Mouse (Mus musculus): ENCODE results near the gene Gm10518. TPM values are rescaled to one million over a fixed set of nuclear protein-coding genes. Genes with fewer than 3 reads are reported as not detected.
"Not testable (repeated sequence)": the region's sequence is repeated elsewhere in the genome, so short reads cannot be mapped to it uniquely, and the experiment has no call there.

The Gm10518 gene
- polyA plus RNA-seq, 1 experiment = not detected

- Histone ChIP-seq H3K4me3 (ENCODE audit: control insufficient read depth, insufficient read depth, low read length) (no peak overlapping the region), H3K36me3 (ENCODE audit: control insufficient read depth, insufficient read depth, low read length) (no peaks in the 10 kb centered on the region), H3K27ac (ENCODE audit: control insufficient read depth, insufficient read depth, low read length) (no peak overlapping the region), H3K27me3 (ENCODE audit: control insufficient read depth, insufficient read depth, low read length) (no peaks in the 10 kb centered on the region), H3K4me1 (replicated peaks; ENCODE audit: control insufficient read depth, insufficient read depth, low read length) (0 out of 2 replicates have a peak, but pooled peaks cover 4% of the 10 kb centered on the region)
- no peak for TF ChIP-seq POLR2A (IDR thresholded peaks at IDR 0.05; ENCODE audit: control insufficient read depth, extremely low read depth, insufficient read depth, low read length, poor library complexity)
- TF ChIP-seq CTCF (IDR thresholded peaks at IDR 0.05; ENCODE audit: borderline replicate concordance, control insufficient read depth, extremely low read depth, insufficient read depth, low read length, poor library complexity) = no peak
- DNase-seq = no peak
- 96% methylated on average over 4 of the region's 4 CpGs for WGBS
Measured at GRCm38 (mm10) chr1:179807468-179807867, 4.3 kb downstream of the Gm10518 start.

DNA sequence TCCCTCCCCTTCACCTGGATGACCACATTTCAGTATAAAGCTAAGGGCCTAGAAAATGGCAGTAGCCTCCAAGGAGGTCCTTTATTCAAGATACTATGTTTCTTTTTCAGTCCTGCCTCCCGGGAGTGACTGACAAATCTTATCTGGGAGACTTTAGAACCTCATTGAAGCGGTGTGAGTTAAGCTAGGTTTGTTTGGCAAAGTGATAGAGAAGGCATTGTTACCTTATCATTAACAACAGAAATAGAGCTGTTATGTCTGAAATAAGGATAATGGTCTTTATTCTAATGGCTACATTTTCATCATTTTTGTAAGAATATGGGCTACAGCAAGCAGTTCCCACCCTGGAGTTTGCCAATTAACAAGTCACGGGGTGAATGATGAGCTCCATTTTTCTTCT, 5.1 kb downstream of the Gm10518 start:
- no peaks in the 10 kb centered on the region for H3K27me3 ChIP-seq (ENCODE audit: control insufficient read depth, insufficient read depth, low read length)
- no peak for TF ChIP-seq POLR2A (IDR thresholded peaks at IDR 0.05; ENCODE audit: control insufficient read depth, extremely low read depth, insufficient read depth, low read length, poor library complexity)
- no peak for TF ChIP-seq CTCF (IDR thresholded peaks at IDR 0.05; ENCODE audit: borderline replicate concordance, control insufficient read depth, extremely low read depth, insufficient read depth, low read length, poor library complexity)

DNA sequence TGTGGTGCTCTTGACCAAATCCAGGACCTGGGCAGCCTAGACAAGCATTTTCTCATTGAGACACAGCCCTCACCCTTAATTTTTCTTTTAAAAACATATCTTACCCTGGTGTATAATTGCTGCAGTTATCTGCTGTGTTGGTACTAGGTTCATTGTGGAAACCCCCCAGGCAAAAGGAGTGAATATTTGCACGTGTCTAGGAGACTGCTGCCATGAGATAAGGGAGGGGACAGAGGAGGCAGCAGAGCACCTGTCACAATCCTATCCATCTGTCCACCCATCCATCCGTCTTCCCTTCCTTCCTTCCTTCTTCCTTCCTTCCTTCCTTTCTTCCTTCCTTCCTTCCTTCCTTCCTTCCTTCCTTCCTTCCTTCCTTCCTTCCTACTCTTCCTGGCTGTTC, 10.2 kb downstream of the Gm10518 start:
- no peak overlapping the region for H3K4me3 ChIP-seq (ENCODE audit: control insufficient read depth, insufficient read depth, low read length)
- DNase-seq = no peak
- H3K27ac ChIP-seq (ENCODE audit: control insufficient read depth, insufficient read depth, low read length) = no peak overlapping the region
- TF ChIP-seq CTCF (IDR thresholded peaks at IDR 0.05; ENCODE audit: borderline replicate concordance, control insufficient read depth, extremely low read depth, insufficient read depth, low read length, poor library complexity) (no peak), POLR2A (IDR thresholded peaks at IDR 0.05; ENCODE audit: control insufficient read depth, extremely low read depth, insufficient read depth, low read length, poor library complexity) (no peak)
- H3K27me3 ChIP-seq (ENCODE audit: control insufficient read depth, insufficient read depth, low read length) = no peaks in the 10 kb centered on the region
- no peaks in the 10 kb centered on the region for H3K36me3 ChIP-seq (ENCODE audit: control insufficient read depth, insufficient read depth, low read length)
- no peaks in the 10 kb centered on the region for H3K4me1 ChIP-seq (replicated peaks; ENCODE audit: control insufficient read depth, insufficient read depth, low read length)
- WGBS = 57% methylated on average over 2 of the region's 2 CpGs

More for the DNA sequence above, 5.1 kb downstream of the Gm10518 start:
- H3K36me3 ChIP-seq (ENCODE audit: control insufficient read depth, insufficient read depth, low read length) = no peaks in the 10 kb centered on the region
- DNase-seq = no peak
- H3K4me1 ChIP-seq (replicated peaks; ENCODE audit: control insufficient read depth, insufficient read depth, low read length) = no peaks in the 10 kb centered on the region
- no peak overlapping the region for H3K27ac ChIP-seq (ENCODE audit: control insufficient read depth, insufficient read depth, low read length)
- H3K4me3 ChIP-seq (ENCODE audit: control insufficient read depth, insufficient read depth, low read length) = no peak overlapping the region
- WGBS = 92% methylated on average over 3 of the region's 3 CpGs

GRCm38 (mm10) chr1:179814616-179815015, 11.4 kb downstream of the Gm10518 start:
- no peak for DNase-seq
- no peak overlapping the region for H3K27ac ChIP-seq (ENCODE audit: control insufficient read depth, insufficient read depth, low read length)
- no peaks in the 10 kb centered on the region for H3K36me3 ChIP-seq (ENCODE audit: control insufficient read depth, insufficient read depth, low read length)
- no peaks in the 10 kb centered on the region for H3K4me1 ChIP-seq (replicated peaks; ENCODE audit: control insufficient read depth, insufficient read depth, low read length)
- H3K4me3 ChIP-seq (ENCODE audit: control insufficient read depth, insufficient read depth, low read length) = no peak overlapping the region
- H3K27me3 ChIP-seq (ENCODE audit: control insufficient read depth, insufficient read depth, low read length) = no peaks in the 10 kb centered on the region
- WGBS = 96% methylated on average over 2 of the region's 2 CpGs
- no peak for TF ChIP-seq CTCF (IDR thresholded peaks at IDR 0.05; ENCODE audit: borderline replicate concordance, control insufficient read depth, extremely low read depth, insufficient read depth, low read length, poor library complexity)
- TF ChIP-seq POLR2A (IDR thresholded peaks at IDR 0.05; ENCODE audit: control insufficient read depth, extremely low read depth, insufficient read depth, low read length, poor library complexity) = no peak

DNA sequence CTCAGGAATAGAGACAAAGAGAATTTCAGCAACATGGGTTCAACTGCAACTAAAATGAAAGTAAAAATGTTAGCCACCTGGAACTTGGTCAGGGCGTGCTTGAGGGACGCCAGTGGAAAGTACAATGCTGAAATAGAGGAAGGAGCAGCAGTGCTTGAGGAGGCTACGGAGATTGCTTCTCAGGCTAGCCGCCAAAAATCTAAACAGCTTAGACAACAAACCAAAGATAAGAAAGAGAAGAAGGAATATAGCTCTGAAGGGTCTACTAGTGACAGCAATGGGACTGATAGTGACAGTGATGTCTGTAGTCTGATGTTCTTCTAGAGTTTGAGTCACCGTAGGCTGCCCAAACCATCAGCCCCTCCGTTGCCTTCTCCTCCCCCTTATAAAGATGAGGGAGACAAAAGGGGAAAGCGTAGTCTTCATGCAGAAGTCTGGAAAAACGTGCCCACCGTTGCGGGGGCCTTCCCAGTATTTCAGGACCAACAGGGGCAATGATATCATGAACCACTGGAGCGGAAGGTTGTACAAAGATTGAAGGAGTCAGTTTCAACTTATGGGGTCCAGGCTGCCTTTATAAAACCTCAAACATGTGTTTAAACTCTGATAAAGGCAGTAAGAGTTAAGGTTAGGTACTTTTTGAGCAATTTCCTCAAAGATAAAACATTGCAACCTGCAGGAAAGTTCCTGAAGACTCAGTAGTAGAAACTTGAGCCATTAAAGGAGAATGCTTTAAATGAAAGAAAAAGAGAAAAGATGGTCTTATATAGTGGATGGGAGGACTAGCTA, 15.5 kb downstream of the Gm10518 start:
- H3K4me3 ChIP-seq (ENCODE audit: control insufficient read depth, insufficient read depth, low read length); H3K27ac ChIP-seq (ENCODE audit: control insufficient read depth, insufficient read depth, low read length); DNase-seq; H3K36me3 ChIP-seq (ENCODE audit: control insufficient read depth, insufficient read depth, low read length); H3K27me3 ChIP-seq (ENCODE audit: control insufficient read depth, insufficient read depth, low read length); H3K4me1 ChIP-seq (replicated peaks; ENCODE audit: control insufficient read depth, insufficient read depth, low read length): not testable (repeated sequence)
- 72% methylated on average over 11 of the region's 11 CpGs for WGBS

GRCm38 (mm10) chr1:179824549-179824948, 21.4 kb downstream of the Gm10518 start:
- Histone ChIP-seq H3K36me3 (ENCODE audit: control insufficient read depth, insufficient read depth, low read length) (no peaks in the 10 kb centered on the region), H3K4me3 (ENCODE audit: control insufficient read depth, insufficient read depth, low read length) (no peak overlapping the region), H3K27me3 (ENCODE audit: control insufficient read depth, insufficient read depth, low read length) (no peaks in the 10 kb centered on the region), H3K4me1 (replicated peaks; ENCODE audit: control insufficient read depth, insufficient read depth, low read length) (no peaks in the 10 kb centered on the region), H3K27ac (ENCODE audit: control insufficient read depth, insufficient read depth, low read length) (no peak overlapping the region)
- WGBS = 91% methylated on average over 5 of the region's 5 CpGs
- no peak for DNase-seq
- no peak for TF ChIP-seq POLR2A (IDR thresholded peaks at IDR 0.05; ENCODE audit: control insufficient read depth, extremely low read depth, insufficient read depth, low read length, poor library complexity)
- no peak for TF ChIP-seq CTCF (IDR thresholded peaks at IDR 0.05; ENCODE audit: borderline replicate concordance, control insufficient read depth, extremely low read depth, insufficient read depth, low read length, poor library complexity)

- DNase-seq = no peak
- WGBS = 97% methylated on average over 5 of the region's 5 CpGs
- no peaks in the 10 kb centered on the region for H3K4me1 ChIP-seq (replicated peaks; ENCODE audit: control insufficient read depth, insufficient read depth, low read length)
- no peaks in the 10 kb centered on the region for H3K27me3 ChIP-seq (ENCODE audit: control insufficient read depth, insufficient read depth, low read length)
- H3K36me3 ChIP-seq (ENCODE audit: control insufficient read depth, insufficient read depth, low read length) = no peaks in the 10 kb centered on the region
- H3K27ac ChIP-seq (ENCODE audit: control insufficient read depth, insufficient read depth, low read length) = no peak overlapping the region
- no peak overlapping the region for H3K4me3 ChIP-seq (ENCODE audit: control insufficient read depth, insufficient read depth, low read length)
- TF ChIP-seq POLR2A (IDR thresholded peaks at IDR 0.05; ENCODE audit: control insufficient read depth, extremely low read depth, insufficient read depth, low read length, poor library complexity) (no peak), CTCF (IDR thresholded peaks at IDR 0.05; ENCODE audit: borderline replicate concordance, control insufficient read depth, extremely low read depth, insufficient read depth, low read length, poor library complexity) (no peak)
Measured at GRCm38 (mm10) chr1:179828051-179828450, 24.9 kb downstream of the Gm10518 start.
